Mouse (Mus musculus) C2C12 (cell line): ENCODE results near the gene Hvcn1. TPM values are rescaled to one million over a fixed set of nuclear protein-coding genes. Genes with fewer than 3 reads are reported as not detected.
"Not testable (repeated sequence)": the region's sequence is repeated elsewhere in the genome, so short reads cannot be mapped to it uniquely, and the experiment has no call there.

ENCODE experiments used
- H3K27me3 ChIP-seq: one replicate; pipeline ENCODE4 v1.6.1; 2011; ENCODE audit not compliant: control insufficient read depth, insufficient read depth, insufficient read length
- H3K36me3 ChIP-seq: one replicate; pipeline ENCODE4 v1.6.1; 2011; ENCODE audit not compliant: control insufficient read depth, insufficient read depth
- H3K4me3 ChIP-seq: one replicate; pipeline ENCODE4 v1.5.1; 2011; ENCODE audit warnings: mild to moderate bottlenecking, control low read depth; ENCODE audit not compliant: poor library complexity, insufficient read depth, severe bottlenecking
- H3K79me2 ChIP-seq: one replicate; pipeline ENCODE4 v1.6.1; 2011; ENCODE audit not compliant: control insufficient read depth, insufficient read depth
- H3K79me3 ChIP-seq: one replicate; pipeline ENCODE4 v1.6.1; 2011; ENCODE audit warnings: low read depth, control low read depth
- H3ac ChIP-seq: one replicate; pipeline ENCODE3; 2011; ENCODE audit warnings: low read depth; ENCODE audit not compliant: control insufficient read depth, insufficient read length
- CEBPB ChIP-seq: IDR thresholded peaks from one replicate; pipeline ENCODE4 v1.6.1; 2011; ENCODE audit warnings: low read depth, mild to moderate bottlenecking, control low read depth, moderate library complexity
- CTCF ChIP-seq: IDR thresholded peaks from one replicate; pipeline ENCODE4 v1.5.1; 2011; ENCODE audit not compliant: control insufficient read depth, insufficient read depth, insufficient read length
- FOSL1 ChIP-seq: IDR thresholded peaks from one replicate; pipeline ENCODE4 v1.8.0; 2011; ENCODE audit warnings: mild to moderate bottlenecking, low read length; ENCODE audit not compliant: poor library complexity, insufficient read depth, severe bottlenecking
- MAX ChIP-seq: IDR thresholded peaks from one replicate; pipeline ENCODE4 v1.6.1; 2011; ENCODE audit warnings: mild to moderate bottlenecking, control low read depth
- MYOD1 ChIP-seq: IDR thresholded peaks from one replicate; pipeline ENCODE4 v1.6.1; 2011; ENCODE audit warnings: low read depth; ENCODE audit not compliant: control insufficient read depth, insufficient read length
- MYOG ChIP-seq: IDR thresholded peaks from one replicate; pipeline ENCODE4 v1.6.1; 2011; ENCODE audit not compliant: control insufficient read depth, insufficient read length; ENCODE audit errors: extremely low read depth
- USF1 ChIP-seq: IDR thresholded peaks from one replicate; pipeline ENCODE4 v1.6.1; 2011; ENCODE audit warnings: low read depth, mild to moderate bottlenecking, control low read depth, moderate library complexity
- polyA plus RNA-seq: library from polyadenylated mRNA; unstranded; fragments of >200 nt; fragmentation: generic; extraction: Trizol; gene quantifications from one replicate; pipeline ENCODE4 v1.2.1, GENCODE M21; 2012; ENCODE audit warnings: missing spikeins

The Hvcn1 gene
- polyA plus RNA-seq, 1 experiment: 0.02 TPM

- H3K79me2 ChIP-seq: no peaks in the 10 kb centered on the region
- no peak overlapping the region for H3K4me3 ChIP-seq
- no peak overlapping the region for H3ac ChIP-seq
- TF ChIP-seq MYOD1: no peak
- TF ChIP-seq CEBPB: no peak
- no peak for TF ChIP-seq MAX
- TF ChIP-seq USF1: no peak
- no peak for TF ChIP-seq CTCF
- no peak for TF ChIP-seq FOSL1
- TF ChIP-seq MYOG: no peak
- H3K27me3 ChIP-seq: peaks cover 30% of the 10 kb centered on the region
- no peaks in the 10 kb centered on the region for H3K36me3 ChIP-seq
- no peaks in the 10 kb centered on the region for H3K79me3 ChIP-seq
These were observed 2.4 kb upstream of the Hvcn1 start for GRCm38 (mm10) chr5:122204180-122204579.

GRCm38 (mm10) chr5:122208909-122209308 lies 2.3 kb downstream of the Hvcn1 start:
- Histone ChIP-seq H3K79me3 (no peaks in the 10 kb centered on the region), H3K4me3 (no peak overlapping the region)
- TF ChIP-seq MYOG (no peak), CEBPB (no peak), MYOD1 (no peak), MAX (no peak), FOSL1 (no peak), CTCF (no peak), USF1 (no peak)

GRCm38 (mm10) chr5:122209591-122210368 lies 3.2 kb downstream of the Hvcn1 start:
- no peaks in the 10 kb centered on the region for H3K36me3 ChIP-seq
- peaks cover 45% of the 10 kb centered on the region for H3K27me3 ChIP-seq
- H3K79me3 ChIP-seq: no peaks in the 10 kb centered on the region
- no peak overlapping the region for H3ac ChIP-seq
- no peak for TF ChIP-seq CTCF
- no peak overlapping the region for H3K4me3 ChIP-seq
- no peaks in the 10 kb centered on the region for H3K79me2 ChIP-seq

More at GRCm38 (mm10) chr5:122208909-122209308, 2.3 kb downstream of the Hvcn1 start:
- H3K27me3 ChIP-seq: peaks cover 45% of the 10 kb centered on the region
- no peaks in the 10 kb centered on the region for H3K79me2 ChIP-seq
- no peaks in the 10 kb centered on the region for H3K36me3 ChIP-seq
- H3ac ChIP-seq: no peak overlapping the region

GRCm38 (mm10) chr5:122210890-122211289 lies 4.3 kb downstream of the Hvcn1 start:
- Histone ChIP-seq H3K36me3 (no peaks in the 10 kb centered on the region), H3K27me3 (peaks cover 42% of the 10 kb centered on the region), H3K79me2 (no peaks in the 10 kb centered on the region), H3ac (no peak overlapping the region), H3K4me3 (no peak overlapping the region), H3K79me3 (no peaks in the 10 kb centered on the region)
- TF ChIP-seq MYOG (no peak), FOSL1 (no peak), CEBPB (no peak), MYOD1 (no peak)

GRCm38 (mm10) chr5:122212125-122212524 lies 5.5 kb downstream of the Hvcn1 start:
- peaks cover 41% of the 10 kb centered on the region for H3K27me3 ChIP-seq
- H3K79me2 ChIP-seq: no peaks in the 10 kb centered on the region
- H3ac ChIP-seq: no peak overlapping the region
- no peak overlapping the region for H3K4me3 ChIP-seq
- TF ChIP-seq USF1 (no peak), MAX (no peak), MYOG (no peak), MYOD1 (no peak), CEBPB (no peak), FOSL1 (no peak), CTCF (no peak)
- no peaks in the 10 kb centered on the region for H3K36me3 ChIP-seq
- no peaks in the 10 kb centered on the region for H3K79me3 ChIP-seq

- H3K27me3 ChIP-seq: peaks cover 40% of the 10 kb centered on the region
- H3K79me3 ChIP-seq, H3K79me2 ChIP-seq, H3K36me3 ChIP-seq, H3K4me3 ChIP-seq, H3ac ChIP-seq: not testable (repeated sequence)
These were observed 6.2 kb downstream of the Hvcn1 start for GRCm38 (mm10) chr5:122212820-122213219.
